Mouse (Mus musculus): ENCODE measurements around the gene B3gnt6. TPM values are rescaled to one million over a fixed set of nuclear protein-coding genes. Genes with fewer than 3 reads are reported as not detected.

The B3gnt6 gene
- polyA plus RNA-seq, 1 experiment = 0.40 TPM

DNA sequence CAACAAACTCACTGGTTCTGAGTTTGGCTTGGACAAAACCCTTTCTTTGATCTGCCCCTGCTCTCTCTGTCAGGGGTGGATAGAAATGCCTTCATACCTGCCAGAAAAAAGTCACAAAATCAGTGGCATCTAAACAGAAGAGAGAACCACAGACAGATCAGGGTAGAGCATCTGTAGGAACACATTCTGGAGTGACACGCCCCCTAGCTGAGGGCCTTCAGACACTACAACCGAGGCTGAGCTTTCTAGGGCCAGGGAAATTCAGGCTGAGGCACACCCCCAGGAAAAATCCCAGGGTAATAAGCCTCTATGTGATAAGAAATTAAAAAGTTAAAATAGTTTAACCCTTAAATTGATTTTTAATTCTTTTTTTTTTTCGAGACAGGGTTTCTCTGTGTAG lies 45.9 kb downstream of the B3gnt6 start:
- Histone ChIP-seq H3K4me3 (ENCODE audit: control insufficient read depth, insufficient read depth, low read length) (no peak overlapping the region), H3K36me3 (ENCODE audit: control insufficient read depth, insufficient read depth, low read length) (no peaks in the 10 kb centered on the region), H3K4me1 (replicated peaks; ENCODE audit: control insufficient read depth, insufficient read depth, low read length) (no peaks in the 10 kb centered on the region), H3K27me3 (ENCODE audit: control insufficient read depth, insufficient read depth, low read length) (no peaks in the 10 kb centered on the region), H3K27ac (ENCODE audit: control insufficient read depth, insufficient read depth, low read length) (no peak overlapping the region)
- no peak for DNase-seq
- no peak for TF ChIP-seq POLR2A (IDR thresholded peaks at IDR 0.05; ENCODE audit: control insufficient read depth, extremely low read depth, insufficient read depth, low read length, poor library complexity)
- no peak for TF ChIP-seq CTCF (IDR thresholded peaks at IDR 0.05; ENCODE audit: borderline replicate concordance, control insufficient read depth, extremely low read depth, insufficient read depth, low read length, poor library complexity)
- WGBS = 85% methylated on average over 3 of the region's 3 CpGs

- DNase-seq = no peak
- Histone ChIP-seq H3K27ac (ENCODE audit: control insufficient read depth, insufficient read depth, low read length) (no peak overlapping the region), H3K27me3 (ENCODE audit: control insufficient read depth, insufficient read depth, low read length) (no peaks in the 10 kb centered on the region), H3K4me3 (ENCODE audit: control insufficient read depth, insufficient read depth, low read length) (no peak overlapping the region), H3K36me3 (ENCODE audit: control insufficient read depth, insufficient read depth, low read length) (no peaks in the 10 kb centered on the region), H3K4me1 (replicated peaks; ENCODE audit: control insufficient read depth, insufficient read depth, low read length) (no peaks in the 10 kb centered on the region)
- WGBS = 91% methylated on average over 8 of the region's 8 CpGs
- no peak for TF ChIP-seq CTCF (IDR thresholded peaks at IDR 0.05; ENCODE audit: borderline replicate concordance, control insufficient read depth, extremely low read depth, insufficient read depth, low read length, poor library complexity)
- TF ChIP-seq POLR2A (IDR thresholded peaks at IDR 0.05; ENCODE audit: control insufficient read depth, extremely low read depth, insufficient read depth, low read length, poor library complexity) = no peak
Observed at GRCm38 (mm10) chr7:98152400-98152799, 46.9 kb downstream of the B3gnt6 start.

GRCm38 (mm10) chr7:98150525-98150924 lies 48.8 kb downstream of the B3gnt6 start:
- DNase-seq = no peak
- no peaks in the 10 kb centered on the region for H3K4me1 ChIP-seq (replicated peaks; ENCODE audit: control insufficient read depth, insufficient read depth, low read length)
- 95% methylated on average over 5 of the region's 5 CpGs for WGBS
- H3K36me3 ChIP-seq (ENCODE audit: control insufficient read depth, insufficient read depth, low read length) = no peaks in the 10 kb centered on the region
- no peak for TF ChIP-seq POLR2A (IDR thresholded peaks at IDR 0.05; ENCODE audit: control insufficient read depth, extremely low read depth, insufficient read depth, low read length, poor library complexity)
- no peak overlapping the region for H3K27ac ChIP-seq (ENCODE audit: control insufficient read depth, insufficient read depth, low read length)
- H3K27me3 ChIP-seq (ENCODE audit: control insufficient read depth, insufficient read depth, low read length) = no peaks in the 10 kb centered on the region
- no peak overlapping the region for H3K4me3 ChIP-seq (ENCODE audit: control insufficient read depth, insufficient read depth, low read length)

GRCm38 (mm10) chr7:98149802-98150201 lies 49.5 kb downstream of the B3gnt6 start:
- Histone ChIP-seq H3K4me3 (ENCODE audit: control insufficient read depth, insufficient read depth, low read length) (no peak overlapping the region), H3K4me1 (replicated peaks; ENCODE audit: control insufficient read depth, insufficient read depth, low read length) (no peaks in the 10 kb centered on the region)
- WGBS = 96% methylated on average over 3 of the region's 3 CpGs

DNA sequence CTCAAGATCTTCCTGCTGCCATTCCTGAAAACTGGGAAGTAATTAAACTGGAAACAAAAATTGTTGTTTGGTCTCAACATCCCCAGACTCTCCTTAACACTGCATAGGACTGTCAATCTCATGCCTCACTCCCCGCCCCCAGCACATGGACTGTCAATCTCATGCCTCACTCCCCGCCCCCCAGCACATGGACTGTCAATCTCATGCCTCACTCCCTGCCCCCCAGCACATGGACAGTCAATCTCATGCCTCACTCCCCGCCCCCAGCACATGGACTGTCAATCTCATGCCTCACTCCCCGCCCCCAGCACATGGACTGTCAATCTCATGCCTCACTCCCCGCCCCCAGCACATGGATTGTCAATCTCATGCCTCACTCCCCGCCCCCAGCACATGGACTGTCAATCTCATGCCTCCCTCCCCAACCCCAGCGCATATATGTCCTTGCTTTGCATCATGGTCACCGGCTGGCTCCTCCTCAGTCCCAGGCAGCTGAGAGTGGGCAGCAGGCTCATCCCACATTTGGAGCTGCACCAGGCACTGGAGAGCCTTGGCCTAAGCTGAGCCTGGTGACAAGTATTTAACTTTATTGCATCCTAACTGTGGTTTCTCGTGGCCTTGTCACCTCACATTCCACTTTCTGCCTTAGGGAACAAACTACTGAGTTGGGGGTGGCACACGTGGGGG lies 50.4 kb downstream of the B3gnt6 start:
- no peak for TF ChIP-seq CTCF (IDR thresholded peaks at IDR 0.05; ENCODE audit: borderline replicate concordance, control insufficient read depth, extremely low read depth, insufficient read depth, low read length, poor library complexity)
- no peak for TF ChIP-seq POLR2A (IDR thresholded peaks at IDR 0.05; ENCODE audit: control insufficient read depth, extremely low read depth, insufficient read depth, low read length, poor library complexity)
- no peaks in the 10 kb centered on the region for H3K36me3 ChIP-seq (ENCODE audit: control insufficient read depth, insufficient read depth, low read length)
- 93% methylated on average over 10 of the region's 10 CpGs for WGBS

More at GRCm38 (mm10) chr7:98149802-98150201, 49.5 kb downstream of the B3gnt6 start:
- DNase-seq = no peak
- Histone ChIP-seq H3K27me3 (ENCODE audit: control insufficient read depth, insufficient read depth, low read length) (no peaks in the 10 kb centered on the region), H3K27ac (ENCODE audit: control insufficient read depth, insufficient read depth, low read length) (no peak overlapping the region), H3K36me3 (ENCODE audit: control insufficient read depth, insufficient read depth, low read length) (no peaks in the 10 kb centered on the region)
- no peak for TF ChIP-seq CTCF (IDR thresholded peaks at IDR 0.05; ENCODE audit: borderline replicate concordance, control insufficient read depth, extremely low read depth, insufficient read depth, low read length, poor library complexity)
- TF ChIP-seq POLR2A (IDR thresholded peaks at IDR 0.05; ENCODE audit: control insufficient read depth, extremely low read depth, insufficient read depth, low read length, poor library complexity) = no peak

GRCm38 (mm10) chr7:98147766-98148165 lies 51.5 kb downstream of the B3gnt6 start:
- TF ChIP-seq POLR2A (IDR thresholded peaks at IDR 0.05; ENCODE audit: control insufficient read depth, extremely low read depth, insufficient read depth, low read length, poor library complexity) (no peak), CTCF (IDR thresholded peaks at IDR 0.05; ENCODE audit: borderline replicate concordance, control insufficient read depth, extremely low read depth, insufficient read depth, low read length, poor library complexity) (no peak)
- Histone ChIP-seq H3K36me3 (ENCODE audit: control insufficient read depth, insufficient read depth, low read length) (no peaks in the 10 kb centered on the region), H3K4me1 (replicated peaks; ENCODE audit: control insufficient read depth, insufficient read depth, low read length) (no peaks in the 10 kb centered on the region), H3K27me3 (ENCODE audit: control insufficient read depth, insufficient read depth, low read length) (no peaks in the 10 kb centered on the region), H3K4me3 (ENCODE audit: control insufficient read depth, insufficient read depth, low read length) (no peak overlapping the region), H3K27ac (ENCODE audit: control insufficient read depth, insufficient read depth, low read length) (no peak overlapping the region)
- WGBS = 95% methylated on average over 8 of the region's 8 CpGs
- DNase-seq = no peak

More for the DNA sequence above, 50.4 kb downstream of the B3gnt6 start:
- Histone ChIP-seq H3K4me1 (replicated peaks; ENCODE audit: control insufficient read depth, insufficient read depth, low read length) (no peaks in the 10 kb centered on the region), H3K4me3 (ENCODE audit: control insufficient read depth, insufficient read depth, low read length) (no peak overlapping the region), H3K27me3 (ENCODE audit: control insufficient read depth, insufficient read depth, low read length) (no peaks in the 10 kb centered on the region), H3K27ac (ENCODE audit: control insufficient read depth, insufficient read depth, low read length) (no peak overlapping the region)
- DNase-seq = no peak

DNA sequence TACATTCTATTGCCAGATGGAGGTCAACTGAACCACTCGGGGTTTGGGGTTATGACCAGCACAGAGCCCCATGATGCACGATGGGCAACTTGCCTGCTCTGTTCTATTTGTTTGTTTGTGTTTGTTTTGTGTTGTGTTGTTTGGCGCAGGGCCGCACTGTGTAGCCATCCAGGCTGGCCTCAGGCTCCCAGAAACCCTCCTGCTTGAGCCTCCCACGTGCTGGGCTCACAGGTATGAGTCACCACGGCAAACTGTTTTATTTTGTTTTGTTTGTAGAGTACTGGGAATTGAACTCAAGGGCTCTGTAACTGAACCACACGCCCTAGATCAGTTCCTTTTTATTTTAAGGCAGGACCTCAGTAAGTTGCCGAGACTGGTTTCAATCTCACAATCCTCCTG lies 52.8 kb downstream of the B3gnt6 start:
- WGBS = 91% methylated on average over 8 of the region's 8 CpGs
- no peaks in the 10 kb centered on the region for H3K36me3 ChIP-seq (ENCODE audit: control insufficient read depth, insufficient read depth, low read length)
- TF ChIP-seq POLR2A (IDR thresholded peaks at IDR 0.05; ENCODE audit: control insufficient read depth, extremely low read depth, insufficient read depth, low read length, poor library complexity) (no peak), CTCF (IDR thresholded peaks at IDR 0.05; ENCODE audit: borderline replicate concordance, control insufficient read depth, extremely low read depth, insufficient read depth, low read length, poor library complexity) (no peak)
- no peaks in the 10 kb centered on the region for H3K27me3 ChIP-seq (ENCODE audit: control insufficient read depth, insufficient read depth, low read length)
- no peak overlapping the region for H3K27ac ChIP-seq (ENCODE audit: control insufficient read depth, insufficient read depth, low read length)
- H3K4me3 ChIP-seq (ENCODE audit: control insufficient read depth, insufficient read depth, low read length) = no peak overlapping the region
- H3K4me1 ChIP-seq (replicated peaks; ENCODE audit: control insufficient read depth, insufficient read depth, low read length) = no peaks in the 10 kb centered on the region
- no peak for DNase-seq
